Mouse (Mus musculus) forebrain, postnatal 0 days (tissue): ENCODE results near the gene Trappc6b. TPM values are rescaled to one million over a fixed set of nuclear protein-coding genes. Genes with fewer than 3 reads are reported as not detected.

ENCODE experiments used
- ATAC-seq: fragments of 200-750 bp; cut with Nextera tagmentation; 2 replicates; pipeline ENCODE4 v1.8.0; 2017; ENCODE audit warnings: mild to moderate bottlenecking, moderate library complexity
- DNase-seq: peaks from one replicate; pipeline ENCODE4 v3.0.0-alpha.2; 2015
- H3K27ac ChIP-seq: fragments of 300-500 bp; sonication (generic); 2 replicates; pipeline ENCODE4 v1.5.1; 2014; ENCODE audit warnings: low read depth, mild to moderate bottlenecking, antibody characterized with exemption, low read length, moderate library complexity, mixed read lengths
- H3K27me3 ChIP-seq: fragments of 300-500 bp; sonication (generic); 2 replicates; pipeline ENCODE4 v1.6.1; 2014; ENCODE audit warnings: mild to moderate bottlenecking, low read length, mixed read lengths; ENCODE audit not compliant: insufficient read depth
- H3K36me3 ChIP-seq: fragments of 300-500 bp; sonication (generic); 2 replicates; pipeline ENCODE4 v1.6.1; 2014; ENCODE audit warnings: mild to moderate bottlenecking, moderate library complexity; ENCODE audit not compliant: insufficient read depth
- H3K4me1 ChIP-seq: fragments of 300-500 bp; sonication (generic); 2 replicates; pipeline ENCODE4 v1.6.1; 2014; ENCODE audit warnings: antibody characterized with exemption; ENCODE audit not compliant: insufficient read depth
- H3K4me2 ChIP-seq: fragments of 300-500 bp; sonication (generic); 2 replicates; pipeline ENCODE4 v1.6.1; 2014; ENCODE audit warnings: low read depth, mild to moderate bottlenecking, moderate library complexity
- H3K4me3 ChIP-seq: fragments of 300-500 bp; sonication (generic); 2 replicates; pipeline ENCODE4 v1.5.1; 2014; ENCODE audit warnings: low read depth, low read length, mixed read lengths
- H3K9ac ChIP-seq: fragments of 300-500 bp; sonication (generic); 2 replicates; pipeline ENCODE4 v1.6.1; 2014; ENCODE audit warnings: mild to moderate bottlenecking
- H3K9me3 ChIP-seq: fragments of 300-500 bp; sonication (generic); 2 replicates; pipeline ENCODE4 v1.6.1; 2016; ENCODE audit warnings: low read length
- CTCF ChIP-seq: sonication (generic); IDR thresholded peaks from 2 replicates; pipeline ENCODE4 v1.5.1; 2016; ENCODE audit warnings: antibody characterized with exemption, control low read depth, low read depth
- WGBS: fragments of 180-500 bp; shearing (Covaris S2); extraction: QIAGEN DNeasy Blood & Tissue Kit; methylation state at CpG from one replicate; pipeline ENCODE4 v1.1.7; 2014; 5-methylcytosine and 5-hydroxymethylcytosine counted together
- polyA plus RNA-seq: library from polyadenylated mRNA; unstranded; fragments of >200 nt; fragmentation: Nextera tagmentation; extraction: Ambion mirVana; gene quantifications from 2 replicates; pipeline ENCODE4 v1.2.1, GENCODE M21; 2015
- total RNA-seq: library from RNA; depleted of rRNA; stranded (reverse); fragments of >200 nt; gene quantifications from 2 replicates; pipeline ENCODE4 v1.2.3, GENCODE M21; 2014

Gene Trappc6b
- total and polyA plus RNA-seq, 2 experiments from 2014 or later = 68.3 to 178 TPM

DNA sequence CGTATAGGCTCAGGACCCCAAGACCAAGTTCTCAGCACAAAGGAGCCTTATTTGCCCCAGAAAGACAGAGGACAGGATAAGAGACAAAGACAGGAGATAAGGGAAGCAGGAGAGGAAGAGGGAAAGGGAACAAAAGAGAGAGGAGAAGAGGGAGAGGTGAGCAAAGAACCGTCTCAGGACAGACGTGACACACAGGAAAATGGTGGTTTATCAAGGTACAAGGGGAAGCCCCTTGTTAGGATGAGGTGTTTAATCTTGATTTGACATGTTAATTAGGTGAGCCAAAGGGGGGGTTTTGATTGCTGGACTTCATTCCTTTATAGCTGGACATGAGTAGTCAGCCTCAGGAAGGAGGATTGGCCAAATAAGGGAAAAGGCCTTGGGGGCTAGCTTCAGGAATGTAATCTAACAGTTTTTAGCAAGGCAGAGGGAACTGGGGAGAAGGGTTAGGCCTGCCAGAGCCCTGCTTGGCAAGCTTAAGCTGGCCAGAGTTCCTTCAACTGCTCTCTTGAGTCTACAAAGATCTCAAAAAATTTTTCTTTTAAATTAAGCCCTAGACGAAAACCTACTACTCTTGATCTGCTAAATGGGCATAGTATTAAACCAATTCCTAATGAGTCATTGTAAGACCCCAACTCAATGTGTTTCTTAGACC is 5.9 kb downstream of the Trappc6b start:
- Histone ChIP-seq H3K27ac (no peak overlapping the region), H3K4me2 (no peak overlapping the region), H3K36me3 (0 out of 2 replicates have a peak, but pooled peaks cover 4% of the 10 kb centered on the region), H3K9ac (no peak overlapping the region), H3K27me3 (no peaks in the 10 kb centered on the region), H3K9me3 (no peaks in the 10 kb centered on the region), H3K4me1 (peaks cover 14% of the 10 kb centered on the region), H3K4me3 (no peak overlapping the region)
- DNase-seq (no peak), ATAC-seq (no peak)
- WGBS = 84% methylated on average over 4 of the region's 4 CpGs
- TF ChIP-seq CTCF = no peak

DNA sequence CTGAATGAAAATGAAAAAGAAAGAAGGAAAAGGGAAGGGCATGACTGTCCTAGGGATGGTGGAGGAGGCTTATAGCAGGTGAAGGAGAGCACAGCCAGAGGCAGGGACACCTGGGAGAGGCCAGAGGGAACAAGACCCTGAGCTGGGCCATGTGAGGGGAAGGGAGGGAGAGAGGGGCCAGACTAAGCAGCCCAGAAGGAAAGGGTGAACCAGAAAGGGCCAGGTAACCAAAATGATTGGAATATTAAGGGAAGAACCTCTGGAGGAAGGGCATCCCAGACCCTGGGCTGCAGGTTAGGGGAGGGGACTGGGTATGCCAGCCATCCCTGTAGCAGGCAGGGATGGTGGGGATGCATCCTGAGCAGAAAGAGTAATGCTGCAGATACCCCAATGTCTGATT is 7.3 kb downstream of the Trappc6b start:
- TF ChIP-seq CTCF = no peak
- H3K27me3 ChIP-seq = no peaks in the 10 kb centered on the region
- no peaks in the 10 kb centered on the region for H3K9me3 ChIP-seq
- ATAC-seq (no peak), DNase-seq (no peak)
- no peak overlapping the region for H3K9ac ChIP-seq
- H3K36me3 ChIP-seq = peaks cover 7% of the 10 kb centered on the region; the same call in 1 of the 2 replicates
- H3K4me3 ChIP-seq = no peak overlapping the region
- H3K4me2 ChIP-seq = no peak overlapping the region
- H3K27ac ChIP-seq = no peak overlapping the region
- 0 out of 2 replicates have a peak, but pooled peaks cover under 1% of the 10 kb centered on the region for H3K4me1 ChIP-seq

DNA sequence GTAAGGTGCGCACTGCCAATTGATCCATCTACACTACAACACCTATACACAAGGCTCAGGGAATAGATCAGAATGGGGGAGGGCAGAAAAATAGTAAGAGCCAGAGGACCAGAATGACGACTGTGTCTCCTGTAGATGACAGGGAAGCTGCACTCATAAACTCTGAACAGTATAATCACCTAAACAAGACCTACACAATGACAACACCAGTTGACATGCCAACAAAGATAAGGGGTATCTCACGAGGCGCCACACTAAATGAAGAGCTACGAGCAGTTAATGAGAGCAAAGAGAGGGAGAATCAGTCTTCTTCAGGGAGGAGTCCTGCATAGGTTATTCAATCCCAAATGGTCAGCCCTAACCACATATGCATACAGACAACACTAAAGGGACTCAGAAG is 8.1 kb downstream of the Trappc6b start:
- H3K27me3 ChIP-seq = no peaks in the 10 kb centered on the region
- DNase-seq = no peak
- H3K4me3 ChIP-seq = no peak overlapping the region
- no peaks in the 10 kb centered on the region for H3K9me3 ChIP-seq
- H3K36me3 ChIP-seq = peaks cover 13% of the 10 kb centered on the region
- H3K4me1 ChIP-seq = no peaks in the 10 kb centered on the region
- no peak for ATAC-seq
- H3K9ac ChIP-seq = no peak overlapping the region
- no peak overlapping the region for H3K4me2 ChIP-seq
- 90% methylated on average over 5 of the region's 5 CpGs for WGBS
- TF ChIP-seq CTCF = no peak
- no peak overlapping the region for H3K27ac ChIP-seq

DNA sequence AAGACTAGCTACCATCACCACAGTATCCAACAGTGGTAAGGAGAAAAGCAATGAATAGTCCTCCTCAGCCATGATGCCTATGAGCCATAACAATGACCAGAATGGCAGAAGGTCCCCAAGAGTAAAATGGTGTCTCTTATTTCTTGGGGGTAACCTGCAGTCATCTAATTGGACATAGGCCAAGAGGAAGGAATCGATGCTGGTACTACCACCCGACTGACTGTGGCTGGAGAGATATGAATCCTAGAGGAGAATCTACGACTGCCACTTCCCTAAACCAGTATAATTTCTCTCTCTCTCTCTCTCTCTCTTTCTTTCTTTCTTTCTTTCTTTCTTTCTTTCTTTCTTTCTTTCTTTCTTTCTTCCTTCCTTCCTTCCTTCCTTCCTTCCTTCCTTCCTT is 8.8 kb downstream of the Trappc6b start:
- Histone ChIP-seq H3K27me3 (no peaks in the 10 kb centered on the region), H3K4me1 (no peaks in the 10 kb centered on the region), H3K9me3 (no peaks in the 10 kb centered on the region), H3K4me3 (no peak overlapping the region), H3K9ac (no peak overlapping the region), H3K27ac (no peak overlapping the region), H3K4me2 (no peak overlapping the region), H3K36me3 (peaks cover 16% of the 10 kb centered on the region)
- DNase-seq = no peak
- ATAC-seq = no peak
- TF ChIP-seq CTCF = no peak
- WGBS = 99% methylated on average over 3 of the region's 3 CpGs

- H3K9ac ChIP-seq = no peak overlapping the region
- H3K4me1 ChIP-seq = no peaks in the 10 kb centered on the region
- WGBS = 32% methylated on average over 7 of the region's 7 CpGs
- H3K9me3 ChIP-seq = no peaks in the 10 kb centered on the region
- ATAC-seq = no peak
- H3K36me3 ChIP-seq = peaks cover 31% of the 10 kb centered on the region
- no peak overlapping the region for H3K27ac ChIP-seq
- H3K4me3 ChIP-seq = no peak overlapping the region
- TF ChIP-seq CTCF = no peak
- no peak overlapping the region for H3K4me2 ChIP-seq
- DNase-seq = no peak
- H3K27me3 ChIP-seq = no peaks in the 10 kb centered on the region
Measured at GRCm38 (mm10) chr12:59040851-59041250, 20.4 kb downstream of the Trappc6b start.

DNA sequence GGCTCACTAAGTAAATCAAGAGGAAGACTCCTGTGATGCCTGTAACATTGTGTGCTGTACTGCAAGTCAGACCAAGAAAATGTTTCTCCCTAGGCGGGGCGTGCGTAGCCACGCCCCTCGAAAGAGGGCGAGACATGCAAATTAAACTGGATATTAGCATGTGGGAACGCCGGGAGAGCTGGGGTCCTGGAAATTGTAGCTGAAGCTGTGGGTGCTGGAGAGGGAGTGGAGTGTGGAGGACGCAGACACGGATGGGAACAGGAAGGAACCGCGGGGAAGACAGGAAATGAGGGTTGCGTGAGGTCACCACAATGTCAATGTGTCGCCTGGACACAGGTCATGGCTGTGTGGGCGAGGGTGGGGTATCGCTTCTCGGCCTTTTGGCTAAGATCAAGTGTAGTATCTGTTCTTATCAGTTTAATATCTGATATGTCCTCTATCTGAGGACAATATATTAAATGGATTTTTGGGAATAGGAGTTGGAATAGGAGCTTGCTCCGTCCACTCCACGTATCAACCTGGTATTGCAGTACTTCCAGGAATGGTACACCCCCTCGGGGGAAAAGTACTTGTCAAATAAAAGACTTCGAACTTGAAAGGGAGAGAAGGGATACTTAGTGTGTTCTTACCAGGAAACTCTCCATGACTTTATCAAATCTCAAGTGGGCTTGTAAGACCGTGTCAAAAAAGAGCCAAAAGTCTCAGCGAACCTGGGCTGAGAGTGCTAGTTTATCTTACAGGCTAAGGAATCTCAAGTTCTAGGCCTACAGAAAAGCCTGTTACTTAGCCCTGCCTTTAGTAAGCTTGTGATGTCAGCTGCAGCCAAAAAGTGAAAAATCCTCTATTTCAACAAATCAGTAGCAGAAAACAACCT is 21.1 kb downstream of the Trappc6b start:
- TF ChIP-seq CTCF = no peak
- H3K27ac ChIP-seq = peak overlapping the region; percentile 30
- ATAC-seq (peak; percentile 77), DNase-seq (peak; percentile 48)
- no peaks in the 10 kb centered on the region for H3K4me1 ChIP-seq
- WGBS = 10% methylated on average over 23 of the region's 23 CpGs
- H3K4me2 ChIP-seq = no peak overlapping the region
- H3K9me3 ChIP-seq = no peaks in the 10 kb centered on the region
- no peaks in the 10 kb centered on the region for H3K27me3 ChIP-seq
- no peak overlapping the region for H3K4me3 ChIP-seq
- H3K36me3 ChIP-seq = peaks cover 25% of the 10 kb centered on the region
- no peak overlapping the region for H3K9ac ChIP-seq
